In genomic region chr10:120808167-120808566, GRCm38 (mm10) we compare ENCODE assay signal across 26 mouse cellular contexts.
"Had no signal": no experiment of that assay in that cellular context is flagged by ENCODE, and none has a peak within 500 bp of the region (broad histone marks: within the 10 kb centered on the region; RNA-seq: fewer than 3 reads in every experiment).

No protein-coding gene starts in this region.

- H3K36me3 ChIP-seq: hindbrain, embryonic 10.5 days; hindbrain, embryonic 12.5 days; intestine, embryonic 15.5 days; limb, embryonic 13.5 days; limb, embryonic 15.5 days; liver, embryonic 12.5 days had no signal

- DNase-seq: gastrocnemius, adult 2 months; gastrocnemius, postnatal 10 days; gastrocnemius, postnatal 25 days; heart, postnatal 10 days; heart, postnatal 4 days; kidney, adult 18-20 months; kidney, adult 8-10 months; kidney, postnatal 10 days; kidney, postnatal 25 days; kidney, postnatal 4 days; layer of hippocampus, adult 9-11 months; layer of hippocampus, postnatal 36 days; left cerebral cortex, postnatal 4 days had no signal

- H3K27ac ChIP-seq: gastrocnemius, adult 2 months; heart, adult 2 months; heart, embryonic 10.5 days; hindbrain, embryonic 10.5 days; hindbrain, embryonic 12.5 days; hindbrain, embryonic 14.5 days; intestine, embryonic 15.5 days; limb, embryonic 13.5 days; limb, embryonic 15.5 days; liver, embryonic 12.5 days had no signal

- H3K4me3 ChIP-seq: gastrocnemius, adult 2 months; heart, adult 2 months; heart, embryonic 10.5 days; heart, embryonic 12.5 days; hindbrain, embryonic 10.5 days; hindbrain, embryonic 12.5 days; intestine, embryonic 15.5 days; limb, embryonic 13.5 days; limb, embryonic 15.5 days; liver, embryonic 12.5 days had no signal

- H3K9me3 ChIP-seq: heart, embryonic 10.5 days; heart, embryonic 12.5 days; hindbrain, embryonic 10.5 days; hindbrain, embryonic 12.5 days; intestine, embryonic 15.5 days; limb, embryonic 13.5 days; limb, embryonic 15.5 days; liver, embryonic 12.5 days had no signal

- ATAC-seq: hindbrain, embryonic 16.5 days; inflammation-experienced regulatory T-cells, adult 6 months; intestine, embryonic 15.5 days; intestine, postnatal 0 days; liver, embryonic 12.5 days had no signal

- H3K4me1 ChIP-seq: hindbrain, embryonic 12.5 days had no signal

- H3K27me3 ChIP-seq: heart, embryonic 12.5 days; hindbrain, embryonic 12.5 days; intestine, embryonic 15.5 days; limb, embryonic 13.5 days; limb, embryonic 15.5 days; liver, embryonic 12.5 days had no signal

- H3K9ac ChIP-seq: heart, embryonic 12.5 days; hindbrain, embryonic 12.5 days; hindbrain, embryonic 14.5 days; intestine, embryonic 15.5 days; limb, embryonic 13.5 days; limb, embryonic 15.5 days; liver, embryonic 12.5 days had no signal
